21 mouse cellular contexts compared by ENCODE assay signal in genomic region chr15:102563681-102564080, GRCm38 (mm10). TPM values are rescaled to one million over a fixed set of nuclear protein-coding genes. Genes with fewer than 3 reads are reported as not detected.
A peak's percentile ranks its signal among the peaks of the same experiment; 100 is the strongest.
DNase-seq lines count a peak whose midpoint lies in the region; ATAC-seq and TF ChIP-seq lines count a peak whose summit lies in the region.
"Had no signal": no experiment of that assay in that cellular context is flagged by ENCODE, and none has a peak within 500 bp of the region (broad histone marks: within the 10 kb centered on the region; RNA-seq: fewer than 3 reads in every experiment).

No protein-coding gene starts in this region.

- no peak for DNase-seq in cerebellum, adult 11 months
- DNase-seq in forebrain, postnatal 0 days: no peak
- no peak for DNase-seq in forebrain, embryonic 11.5 days (ENCODE audit: low spot score)
- peak; percentile 17 for DNase-seq in midbrain, postnatal 0 days (ENCODE audit: low spot score)
- DNase-seq in left cerebral cortex, adult 9 months (ENCODE audit: low spot score in 2 of 2): no peak
- DNase-seq: adrenal gland, adult 8-10 months; B cell, adult 2 months; embryo, embryonic 11 days; gastrocnemius, postnatal 14 days; heart, postnatal 36 days had no signal

- peak; percentile 49; the same call in 1 of the 2 replicates for ATAC-seq in cerebellum, adult (ENCODE audit: insufficient number of reproducible peaks, low FRiP score, low TSS enrichment)
- 0 out of 2 replicates have a peak, but pooled peaks have one; percentile 14 for ATAC-seq in forebrain, postnatal 0 days
- no peak for ATAC-seq in forebrain, embryonic 11.5 days (replicated peaks; ENCODE audit: low FRiP score)
- no peak for ATAC-seq in midbrain, postnatal 0 days (ENCODE audit: low FRiP score)
- no peak for ATAC-seq in midbrain, embryonic 16.5 days
- ATAC-seq: CD4-positive, CD25-positive, alpha-beta regulatory T cell, adult 4 months; forebrain, embryonic 15.5 days; intestine, embryonic 16.5 days had no signal

- H3K27ac ChIP-seq in forebrain, postnatal 0 days (ENCODE audit: low read depth, low read length): peak overlapping the region; percentile 21; the same call in 1 of the 2 replicates
- no peak overlapping the region for H3K27ac ChIP-seq in forebrain, embryonic 11.5 days (ENCODE audit: low read depth, low read length)
- no peak overlapping the region for H3K27ac ChIP-seq in midbrain, postnatal 0 days (ENCODE audit: low read depth, low read length)
- no peak overlapping the region for H3K27ac ChIP-seq in midbrain, embryonic 16.5 days (ENCODE audit: low read length)
- H3K27ac ChIP-seq: embryonic facial prominence, embryonic 15.5 days; forebrain, embryonic 10.5 days had no signal

- H3K27me3 ChIP-seq in forebrain, postnatal 0 days (ENCODE audit: insufficient read depth, low read length): no peaks in the 10 kb centered on the region
- no peaks in the 10 kb centered on the region for H3K27me3 ChIP-seq in forebrain, embryonic 11.5 days (ENCODE audit: control insufficient read depth, insufficient read depth, low read length)
- no peaks in the 10 kb centered on the region for H3K27me3 ChIP-seq in midbrain, postnatal 0 days (ENCODE audit: insufficient read depth, low read length)
- no peaks in the 10 kb centered on the region for H3K27me3 ChIP-seq in midbrain, embryonic 16.5 days (ENCODE audit: control insufficient read depth, insufficient read depth, low read depth, low read length)
- H3K27me3 ChIP-seq: embryonic facial prominence, embryonic 15.5 days; forebrain, embryonic 15.5 days; heart, embryonic 12.5 days; hindbrain, embryonic 15.5 days had no signal

- no peaks in the 10 kb centered on the region for H3K9me3 ChIP-seq in forebrain, postnatal 0 days (ENCODE audit: low read length)
- H3K9me3 ChIP-seq in forebrain, embryonic 11.5 days (ENCODE audit: control insufficient read depth, low read length): no peaks in the 10 kb centered on the region
- no peaks in the 10 kb centered on the region for H3K9me3 ChIP-seq in midbrain, postnatal 0 days (ENCODE audit: low read length)
- no peaks in the 10 kb centered on the region for H3K9me3 ChIP-seq in midbrain, embryonic 16.5 days (replicated peaks; ENCODE audit: control insufficient read depth, low read length, poor library complexity, severe bottlenecking)
- H3K9me3 ChIP-seq: embryonic facial prominence, embryonic 15.5 days; forebrain, embryonic 10.5 days; forebrain, embryonic 15.5 days; G1E; heart, embryonic 12.5 days; hindbrain, embryonic 15.5 days had no signal

- no peak overlapping the region for H3K9ac ChIP-seq in forebrain, postnatal 0 days
- H3K9ac ChIP-seq in forebrain, embryonic 11.5 days (ENCODE audit: low read length): no peak overlapping the region
- H3K9ac ChIP-seq in midbrain, postnatal 0 days (replicated peaks; ENCODE audit: low read length, poor library complexity, severe bottlenecking): no peak overlapping the region
- H3K9ac ChIP-seq in midbrain, embryonic 16.5 days (ENCODE audit: low read depth, low read length): no peak overlapping the region
- H3K9ac ChIP-seq: embryonic facial prominence, embryonic 15.5 days; forebrain, embryonic 15.5 days; heart, embryonic 12.5 days; hindbrain, embryonic 15.5 days had no signal

- 53% methylated on average over 5 of the region's 5 CpGs for WGBS in forebrain, postnatal 0 days
- 85% methylated on average over 5 of the region's 5 CpGs for WGBS in forebrain, embryonic 11.5 days
- 74% methylated on average over 5 of the region's 5 CpGs for WGBS in midbrain, postnatal 0 days
- WGBS in midbrain, embryonic 16.5 days: 73% methylated on average over 5 of the region's 5 CpGs

- 0 out of 2 replicates have a peak, but pooled peaks cover 3% of the 10 kb centered on the region for H3K36me3 ChIP-seq in forebrain, postnatal 0 days (ENCODE audit: insufficient read depth)
- H3K36me3 ChIP-seq in forebrain, embryonic 11.5 days (ENCODE audit: control insufficient read depth, insufficient read depth, low read length): no peaks in the 10 kb centered on the region; the same call in 1 of the 2 replicates
- H3K36me3 ChIP-seq in midbrain, postnatal 0 days (ENCODE audit: insufficient read depth, low read length): no peaks in the 10 kb centered on the region
- H3K36me3 ChIP-seq in midbrain, embryonic 16.5 days (ENCODE audit: control insufficient read depth, insufficient read depth, low read length): no peaks in the 10 kb centered on the region

- H3K4me1 ChIP-seq in forebrain, postnatal 0 days (ENCODE audit: insufficient read depth): no peaks in the 10 kb centered on the region
- H3K4me1 ChIP-seq in forebrain, embryonic 11.5 days (replicated peaks; ENCODE audit: control insufficient read depth, insufficient read depth, low read length): no peaks in the 10 kb centered on the region
- no peaks in the 10 kb centered on the region for H3K4me1 ChIP-seq in midbrain, postnatal 0 days (ENCODE audit: insufficient read depth, low read length)
- H3K4me1 ChIP-seq in midbrain, embryonic 16.5 days (ENCODE audit: control insufficient read depth, insufficient read depth, low read length): no peaks in the 10 kb centered on the region; the same call in 1 of the 2 replicates
- H3K4me1 ChIP-seq: embryonic facial prominence, embryonic 15.5 days; forebrain, embryonic 10.5 days; forebrain, embryonic 15.5 days; heart, embryonic 12.5 days had no signal

- no peak for TF ChIP-seq CTCF in forebrain, postnatal 0 days (IDR thresholded peaks at IDR 0.05; ENCODE audit: low read depth)
- no peak for TF ChIP-seq CTCF in midbrain, postnatal 0 days (IDR thresholded peaks at IDR 0.05)

- H3K4me3 ChIP-seq in forebrain, postnatal 0 days (ENCODE audit: low read depth, low read length): no peak overlapping the region
- no peak overlapping the region for H3K4me3 ChIP-seq in forebrain, embryonic 11.5 days (ENCODE audit: low read depth, low read length)
- no peak overlapping the region for H3K4me3 ChIP-seq in midbrain, postnatal 0 days (ENCODE audit: low read depth, low read length)
- H3K4me3 ChIP-seq in midbrain, embryonic 16.5 days (ENCODE audit: low read depth, low read length): no peak overlapping the region
- H3K4me3 ChIP-seq: embryonic facial prominence, embryonic 15.5 days; erythroblast, embryonic 14.5 days; forebrain, embryonic 10.5 days; forebrain, embryonic 15.5 days; heart, embryonic 12.5 days; hindbrain, embryonic 15.5 days had no signal

- H3K4me2 ChIP-seq in forebrain, postnatal 0 days (ENCODE audit: low read depth): no peak overlapping the region
- no peak overlapping the region for H3K4me2 ChIP-seq in forebrain, embryonic 11.5 days (ENCODE audit: low read depth, low read length, severe bottlenecking)
- no peak overlapping the region for H3K4me2 ChIP-seq in midbrain, postnatal 0 days (ENCODE audit: low read depth, low read length, poor library complexity, severe bottlenecking)
- H3K4me2 ChIP-seq in midbrain, embryonic 16.5 days (ENCODE audit: low read length): no peak overlapping the region
- H3K4me2 ChIP-seq: embryonic facial prominence, embryonic 15.5 days; forebrain, embryonic 15.5 days; heart, embryonic 12.5 days; hindbrain, embryonic 15.5 days had no signal

RNA-seq across cellular contexts. Expression of gene Npff, which starts 38.9 kb away (rescaled TPM):
- total RNA-seq in forebrain, postnatal 0 days (2014; rRNA removed): 2.5 and 3.1 TPM in 2 replicates
- 1.5 and 1.7 TPM in 2 replicates for polyA plus RNA-seq in forebrain, postnatal 0 days (2015; fragmentation: Nextera tagmentation; extraction: Ambion mirVana)
- polyA plus RNA-seq in forebrain, embryonic 11.5 days (2014; fragmentation: Nextera tagmentation; extraction: Ambion mirVana): 0.80 and 2.1 TPM in 2 replicates
- 2.6 and 2.7 TPM in 2 replicates for total RNA-seq in midbrain, postnatal 0 days (2014; rRNA removed)
- 0.99 and 1.3 TPM in 2 replicates for polyA plus RNA-seq in midbrain, postnatal 0 days (2015; fragmentation: Nextera tagmentation; extraction: Ambion mirVana)
- polyA plus RNA-seq in midbrain, embryonic 16.5 days (2015; fragmentation: Nextera tagmentation; extraction: Ambion mirVana): 1.4 and 2.2 TPM in 2 replicates

RNA-seq across cellular contexts. Expression of gene Tarbp2, which starts 45.7 kb away (rescaled TPM):
- total RNA-seq in forebrain, postnatal 0 days (2014; rRNA removed): 87.5 and 94.7 TPM in 2 replicates
- polyA plus RNA-seq in forebrain, postnatal 0 days (2015; fragmentation: Nextera tagmentation; extraction: Ambion mirVana): 86.4 and 89.5 TPM in 2 replicates
- polyA plus RNA-seq in forebrain, embryonic 11.5 days (2014; fragmentation: Nextera tagmentation; extraction: Ambion mirVana): 98.9 and 109 TPM in 2 replicates
- 78.4 and 96.9 TPM in 2 replicates for total RNA-seq in midbrain, postnatal 0 days (2014; rRNA removed)
- 107 and 116 TPM in 2 replicates for polyA plus RNA-seq in midbrain, postnatal 0 days (2015; fragmentation: Nextera tagmentation; extraction: Ambion mirVana)
- 94.1 and 105 TPM in 2 replicates for polyA plus RNA-seq in midbrain, embryonic 16.5 days (2015; fragmentation: Nextera tagmentation; extraction: Ambion mirVana)

RNA-seq across cellular contexts. Expression of gene Map3k12, which starts 46.8 kb away (rescaled TPM):
- total RNA-seq in forebrain, postnatal 0 days (2014; rRNA removed): 75.0 and 88.9 TPM in 2 replicates
- 29.6 and 39.4 TPM in 2 replicates for polyA plus RNA-seq in forebrain, postnatal 0 days (2015; fragmentation: Nextera tagmentation; extraction: Ambion mirVana)
- 25.4 and 28.4 TPM in 2 replicates for polyA plus RNA-seq in forebrain, embryonic 11.5 days (2014; fragmentation: Nextera tagmentation; extraction: Ambion mirVana)
- 73.3 and 82.1 TPM in 2 replicates for total RNA-seq in midbrain, postnatal 0 days (2014; rRNA removed)
- 49.7 and 50.1 TPM in 2 replicates for polyA plus RNA-seq in midbrain, postnatal 0 days (2015; fragmentation: Nextera tagmentation; extraction: Ambion mirVana)
- 60.5 and 65.5 TPM in 2 replicates for polyA plus RNA-seq in midbrain, embryonic 16.5 days (2015; fragmentation: Nextera tagmentation; extraction: Ambion mirVana)

Comparison
In these comparisons a context has a peak if more than half of its experiments do, and no peak if none do; other contexts are left out.
1. ATAC-seq: peak in cerebellum, adult (single experiment) and forebrain, postnatal 0 days (single experiment); none in forebrain, embryonic 11.5 days (single experiment), midbrain, postnatal 0 days (single experiment) and midbrain, embryonic 16.5 days (single experiment).